Mouse (Mus musculus): ENCODE results near the gene Faap20. TPM values are rescaled to one million over a fixed set of nuclear protein-coding genes. Genes with fewer than 3 reads are reported as not detected.

Gene Faap20
- polyA plus RNA-seq, 1 experiment from 2014 or later, result 77.4 TPM

- Histone ChIP-seq H3K27ac (ENCODE audit: low read length) (peak overlapping the region; percentile 33; the same call in 1 of the 2 replicates), H3K27me3 (ENCODE audit: insufficient read depth, low read length) (no peaks in the 10 kb centered on the region), H3K4me1 (ENCODE audit: insufficient read depth, low read length) (peaks cover 44% of the 10 kb centered on the region), H3K9me3 (ENCODE audit: low read length) (no peaks in the 10 kb centered on the region), H3K36me3 (ENCODE audit: insufficient read depth, low read length) (no peaks in the 10 kb centered on the region), H3K9ac (replicated peaks; ENCODE audit: low read length) (no peak overlapping the region), H3K4me2 (replicated peaks; ENCODE audit: low read depth, low read length) (no peak overlapping the region), H3K4me3 (ENCODE audit: low read length) (no peak overlapping the region)
- WGBS, result 82% methylated on average over 1 of the region's 1 CpGs
- ATAC-seq (ENCODE audit: low FRiP score, low TSS enrichment), result no peak
Measured at GRCm38 (mm10) chr4:155280768-155281121, 31.1 kb downstream of the Faap20 start.

GRCm38 (mm10) chr4:155281227-155281626, 31.6 kb downstream of the Faap20 start:
- no peaks in the 10 kb centered on the region for H3K36me3 ChIP-seq (ENCODE audit: insufficient read depth, low read length)
- H3K27me3 ChIP-seq (ENCODE audit: insufficient read depth, low read length), result no peaks in the 10 kb centered on the region
- no peak for ATAC-seq (ENCODE audit: low FRiP score, low TSS enrichment)
- H3K9me3 ChIP-seq (ENCODE audit: low read length), result no peaks in the 10 kb centered on the region
- H3K4me2 ChIP-seq (replicated peaks; ENCODE audit: low read depth, low read length), result no peak overlapping the region
- no peak overlapping the region for H3K9ac ChIP-seq (replicated peaks; ENCODE audit: low read length)
- 77% methylated on average over 2 of the region's 2 CpGs for WGBS
- H3K27ac ChIP-seq (ENCODE audit: low read length), result peak overlapping the region; percentile 33; the same call in 1 of the 2 replicates
- H3K4me3 ChIP-seq (ENCODE audit: low read length), result no peak overlapping the region
- peaks cover 44% of the 10 kb centered on the region for H3K4me1 ChIP-seq (ENCODE audit: insufficient read depth, low read length)

GRCm38 (mm10) chr4:155281652-155282051, 32.0 kb downstream of the Faap20 start:
- Histone ChIP-seq H3K36me3 (ENCODE audit: insufficient read depth, low read length) (no peaks in the 10 kb centered on the region), H3K27me3 (ENCODE audit: insufficient read depth, low read length) (no peaks in the 10 kb centered on the region), H3K4me1 (ENCODE audit: insufficient read depth, low read length) (peaks cover 44% of the 10 kb centered on the region), H3K4me3 (ENCODE audit: low read length) (no peak overlapping the region), H3K4me2 (replicated peaks; ENCODE audit: low read depth, low read length) (no peak overlapping the region), H3K9ac (replicated peaks; ENCODE audit: low read length) (no peak overlapping the region), H3K9me3 (ENCODE audit: low read length) (no peaks in the 10 kb centered on the region), H3K27ac (ENCODE audit: low read length) (peak overlapping the region; percentile 82)
- no peak for ATAC-seq (ENCODE audit: low FRiP score, low TSS enrichment)
- 85% methylated on average over 8 of the region's 8 CpGs for WGBS

- peaks cover 44% of the 10 kb centered on the region for H3K4me1 ChIP-seq (ENCODE audit: insufficient read depth, low read length)
- no peaks in the 10 kb centered on the region for H3K27me3 ChIP-seq (ENCODE audit: insufficient read depth, low read length)
- peak overlapping the region; percentile 82 for H3K27ac ChIP-seq (ENCODE audit: low read length)
- no peak overlapping the region for H3K4me3 ChIP-seq (ENCODE audit: low read length)
- H3K9ac ChIP-seq (replicated peaks; ENCODE audit: low read length), result peak overlapping the region; percentile 17; the same call in 1 of the 2 replicates
- no peaks in the 10 kb centered on the region for H3K9me3 ChIP-seq (ENCODE audit: low read length)
- no peaks in the 10 kb centered on the region for H3K36me3 ChIP-seq (ENCODE audit: insufficient read depth, low read length)
- ATAC-seq (ENCODE audit: low FRiP score, low TSS enrichment), result no peak
- no peak overlapping the region for H3K4me2 ChIP-seq (replicated peaks; ENCODE audit: low read depth, low read length)
- 27% methylated on average over 6 of the region's 6 CpGs for WGBS
Measured at GRCm38 (mm10) chr4:155282231-155282630, 32.6 kb downstream of the Faap20 start.

GRCm38 (mm10) chr4:155283001-155283503, 33.5 kb downstream of the Faap20 start:
- peak overlapping the region; percentile 50; the same call in 1 of the 2 replicates for H3K9ac ChIP-seq (replicated peaks; ENCODE audit: low read length)
- peak overlapping the region; percentile 7; the same call in 1 of the 2 replicates for H3K4me3 ChIP-seq (ENCODE audit: low read length)
- peak overlapping the region; percentile 31 for H3K4me2 ChIP-seq (replicated peaks; ENCODE audit: low read depth, low read length)
- 8% methylated on average over 11 of the region's 11 CpGs for WGBS
- H3K9me3 ChIP-seq (ENCODE audit: low read length), result no peaks in the 10 kb centered on the region
- peak; percentile 66 for ATAC-seq (ENCODE audit: low FRiP score, low TSS enrichment)
- peaks cover 44% of the 10 kb centered on the region for H3K4me1 ChIP-seq (ENCODE audit: insufficient read depth, low read length)
- H3K36me3 ChIP-seq (ENCODE audit: insufficient read depth, low read length), result no peaks in the 10 kb centered on the region
- peak overlapping the region; percentile 84 for H3K27ac ChIP-seq (ENCODE audit: low read length)
- no peaks in the 10 kb centered on the region for H3K27me3 ChIP-seq (ENCODE audit: insufficient read depth, low read length)

GRCm38 (mm10) chr4:155283585-155283984, 34.0 kb downstream of the Faap20 start:
- Histone ChIP-seq H3K36me3 (ENCODE audit: insufficient read depth, low read length) (no peaks in the 10 kb centered on the region), H3K9me3 (ENCODE audit: low read length) (no peaks in the 10 kb centered on the region), H3K4me1 (ENCODE audit: insufficient read depth, low read length) (peaks cover 44% of the 10 kb centered on the region), H3K4me3 (ENCODE audit: low read length) (peak overlapping the region; percentile 7; the same call in 1 of the 2 replicates), H3K27me3 (ENCODE audit: insufficient read depth, low read length) (no peaks in the 10 kb centered on the region), H3K27ac (ENCODE audit: low read length) (peak overlapping the region; percentile 84), H3K4me2 (replicated peaks; ENCODE audit: low read depth, low read length) (peak overlapping the region; percentile 31), H3K9ac (replicated peaks; ENCODE audit: low read length) (peak overlapping the region; percentile 50)
- no peak for ATAC-seq (ENCODE audit: low FRiP score, low TSS enrichment)
- 46% methylated on average over 9 of the region's 9 CpGs for WGBS

GRCm38 (mm10) chr4:155284521-155285379, 35.1 kb downstream of the Faap20 start:
- no peak overlapping the region for H3K4me2 ChIP-seq (replicated peaks; ENCODE audit: low read depth, low read length)
- no peaks in the 10 kb centered on the region for H3K9me3 ChIP-seq (ENCODE audit: low read length)
- H3K4me1 ChIP-seq (ENCODE audit: insufficient read depth, low read length), result peaks cover 44% of the 10 kb centered on the region
- no peak overlapping the region for H3K4me3 ChIP-seq (ENCODE audit: low read length)
- no peak overlapping the region for H3K27ac ChIP-seq (ENCODE audit: low read length)
- H3K36me3 ChIP-seq (ENCODE audit: insufficient read depth, low read length), result no peaks in the 10 kb centered on the region
- ATAC-seq (ENCODE audit: low FRiP score, low TSS enrichment), result no peak
- 48% methylated on average over 15 of the region's 15 CpGs for WGBS
- H3K27me3 ChIP-seq (ENCODE audit: insufficient read depth, low read length), result no peaks in the 10 kb centered on the region
- no peak overlapping the region for H3K9ac ChIP-seq (replicated peaks; ENCODE audit: low read length)

GRCm38 (mm10) chr4:155286090-155286489, 36.5 kb downstream of the Faap20 start:
- WGBS, result 92% methylated on average over 4 of the region's 4 CpGs
- H3K4me2 ChIP-seq (replicated peaks; ENCODE audit: low read depth, low read length), result no peak overlapping the region
- no peaks in the 10 kb centered on the region for H3K27me3 ChIP-seq (ENCODE audit: insufficient read depth, low read length)
- no peaks in the 10 kb centered on the region for H3K36me3 ChIP-seq (ENCODE audit: insufficient read depth, low read length)
- H3K27ac ChIP-seq (ENCODE audit: low read length), result no peak overlapping the region
- peaks cover 33% of the 10 kb centered on the region for H3K4me1 ChIP-seq (ENCODE audit: insufficient read depth, low read length)
- no peak overlapping the region for H3K4me3 ChIP-seq (ENCODE audit: low read length)
- no peaks in the 10 kb centered on the region for H3K9me3 ChIP-seq (ENCODE audit: low read length)
- H3K9ac ChIP-seq (replicated peaks; ENCODE audit: low read length), result no peak overlapping the region
- no peak for ATAC-seq (ENCODE audit: low FRiP score, low TSS enrichment)

GRCm38 (mm10) chr4:155287713-155288112, 38.1 kb downstream of the Faap20 start:
- Histone ChIP-seq H3K4me3 (ENCODE audit: low read length) (no peak overlapping the region), H3K4me1 (ENCODE audit: insufficient read depth, low read length) (peaks cover 19% of the 10 kb centered on the region), H3K27ac (ENCODE audit: low read length) (no peak overlapping the region), H3K36me3 (ENCODE audit: insufficient read depth, low read length) (no peaks in the 10 kb centered on the region), H3K9ac (replicated peaks; ENCODE audit: low read length) (no peak overlapping the region), H3K9me3 (ENCODE audit: low read length) (no peaks in the 10 kb centered on the region), H3K4me2 (replicated peaks; ENCODE audit: low read depth, low read length) (no peak overlapping the region), H3K27me3 (ENCODE audit: insufficient read depth, low read length) (no peaks in the 10 kb centered on the region)
- ATAC-seq (ENCODE audit: low FRiP score, low TSS enrichment), result no peak
- 88% methylated on average over 11 of the region's 11 CpGs for WGBS

- 92% methylated on average over 1 of the region's 1 CpGs for WGBS
- no peaks in the 10 kb centered on the region for H3K9me3 ChIP-seq (ENCODE audit: low read length)
- H3K4me1 ChIP-seq (ENCODE audit: insufficient read depth, low read length), result peaks cover 11% of the 10 kb centered on the region
- no peak overlapping the region for H3K9ac ChIP-seq (replicated peaks; ENCODE audit: low read length)
- no peak for ATAC-seq (ENCODE audit: low FRiP score, low TSS enrichment)
- H3K4me3 ChIP-seq (ENCODE audit: low read length), result no peak overlapping the region
- H3K36me3 ChIP-seq (ENCODE audit: insufficient read depth, low read length), result no peaks in the 10 kb centered on the region
- no peak overlapping the region for H3K4me2 ChIP-seq (replicated peaks; ENCODE audit: low read depth, low read length)
- H3K27me3 ChIP-seq (ENCODE audit: insufficient read depth, low read length), result no peaks in the 10 kb centered on the region
- no peak overlapping the region for H3K27ac ChIP-seq (ENCODE audit: low read length)
Measured at GRCm38 (mm10) chr4:155288586-155288985, 39.0 kb downstream of the Faap20 start.
